Mouse (Mus musculus) left cerebral cortex, postnatal 25 days (tissue): ENCODE data around the gene Mgmt. TPM values are rescaled to one million over a fixed set of nuclear protein-coding genes. Genes with fewer than 3 reads are reported as not detected.

Experiments
- DNase-seq, 2 experiments: peaks; one replicate each; pipeline ENCODE4 v3.0.0; 2022; ENCODE audit warnings: low spot score in 2 of 2, mixed read lengths in 1 of 2
- intact Hi-C: fragments of 180-260 bp; cut with DNase I; formaldehyde crosslinking; loops from one replicate; pipeline ENCODE4 v1.15.1; 2025
- total RNA-seq, 2 experiments: library from RNA; stranded (reverse); gene quantifications; 2 replicates each; pipeline ENCODE4 v1.2.3; 2021

Mgmt gene
- total RNA-seq, 2 experiments from 2014 or later = 0.78 to 0.87 TPM

GRCm38 (mm10) chr7:137085969-137086606 lies 191.7 kb downstream of the Mgmt start:
- peak in 1 of 2 experiments; percentile 3 for DNase-seq
- intact Hi-C loops = no loop called here

- peak in 1 of 2 experiments; percentile 4 for DNase-seq
- intact Hi-C loops = no loop called here
These were observed 192.7 kb downstream of the Mgmt start for GRCm38 (mm10) chr7:137087136-137087535.

- no peak for DNase-seq
- intact Hi-C loops = no loop called here
These were observed 193.7 kb downstream of the Mgmt start for GRCm38 (mm10) chr7:137088141-137088540.

- intact Hi-C loops = no loop called here
- DNase-seq = no peak
These were observed 200.1 kb downstream of the Mgmt start for GRCm38 (mm10) chr7:137094551-137094950.

- intact Hi-C loops = no loop called here
- DNase-seq = no peak
These were observed 201.3 kb downstream of the Mgmt start for GRCm38 (mm10) chr7:137095702-137096101.

- DNase-seq = no peak
- intact Hi-C loops = no loop called here
These were observed 205.4 kb downstream of the Mgmt start for GRCm38 (mm10) chr7:137099766-137100165.

- no peak for DNase-seq
- intact Hi-C loops = no loop called here
These were observed 208.3 kb downstream of the Mgmt start for GRCm38 (mm10) chr7:137102606-137103195.

GRCm38 (mm10) chr7:137112101-137112500 lies 217.7 kb downstream of the Mgmt start:
- DNase-seq = no peak
- intact Hi-C loops = no loop called here

- DNase-seq = no peak
- intact Hi-C loops = no loop called here
These were observed 221.8 kb downstream of the Mgmt start for GRCm38 (mm10) chr7:137116246-137116645.

GRCm38 (mm10) chr7:137121243-137121858 lies 226.9 kb downstream of the Mgmt start:
- peak in 1 of 2 experiments; percentile 11 for DNase-seq
- intact Hi-C loops = no loop called here

- intact Hi-C loops = no loop called here
- DNase-seq = peak; percentile 8 to 56
These were observed 234.3 kb downstream of the Mgmt start for GRCm38 (mm10) chr7:137128726-137129125.

GRCm38 (mm10) chr7:137130211-137130610 lies 235.8 kb downstream of the Mgmt start:
- intact Hi-C loops = no loop called here
- DNase-seq = no peak

- no peak for DNase-seq
- intact Hi-C loops = no loop called here
These were observed 237.5 kb downstream of the Mgmt start for GRCm38 (mm10) chr7:137131957-137132356.

GRCm38 (mm10) chr7:137138101-137138500 lies 243.7 kb downstream of the Mgmt start:
- intact Hi-C loops = no loop called here
- no peak for DNase-seq

- intact Hi-C loops = no loop called here
- DNase-seq = no peak
These were observed 245.9 kb downstream of the Mgmt start for GRCm38 (mm10) chr7:137140321-137140720.

GRCm38 (mm10) chr7:137141386-137141785 lies 247.0 kb downstream of the Mgmt start:
- DNase-seq = no peak
- intact Hi-C loops = no loop called here

GRCm38 (mm10) chr7:137147101-137147500 lies 252.7 kb downstream of the Mgmt start:
- intact Hi-C loops = no loop called here
- DNase-seq = no peak

GRCm38 (mm10) chr7:137151854-137152253 lies 257.4 kb downstream of the Mgmt start:
- no peak for DNase-seq
- intact Hi-C loops = no loop called here

- intact Hi-C loops = no loop called here
- no peak for DNase-seq
These were observed 260.2 kb downstream of the Mgmt start for GRCm38 (mm10) chr7:137154623-137155022.

GRCm38 (mm10) chr7:137159086-137159485 lies 264.7 kb downstream of the Mgmt start:
- DNase-seq = no peak
- intact Hi-C loops = no loop called here

GRCm38 (mm10) chr7:137172278-137172677 lies 277.9 kb downstream of the Mgmt start:
- DNase-seq = no peak
- intact Hi-C loops = no loop called here
